Mouse (Mus musculus) inflammation-experienced regulatory T-cells, adult 6 months (primary cell): ENCODE measurements around the gene Gm2030. TPM values are rescaled to one million over a fixed set of nuclear protein-coding genes. Genes with fewer than 3 reads are reported as not detected.
"Not testable (repeated sequence)": the region's sequence is repeated elsewhere in the genome, so short reads cannot be mapped to it uniquely, and the experiment has no call there.

Source experiments
- ATAC-seq: one replicate; pipeline ENCODE4 v1.8.0; 2017
- polyA plus RNA-seq, 3 experiments: library from polyadenylated mRNA; unstranded; fragments of 100-300 nt; shearing (Covaris generic); gene quantifications; one replicate each; pipeline ENCODE4 v1.2.1; 2017

Gene Gm2030
- polyA plus RNA-seq: not detected

- ATAC-seq: not testable (repeated sequence)
These were observed at the start of gene Gm2030 for GRCm38 (mm10) chrX:26309944-26310343. TSS of gene Gm2030 (minus strand) at chrX:26310044.

Other genes starting within 250 kb of the Gm2030 start
- not detected for gene Gm2012, start 78.7 kb downstream of the Gm2030 start, polyA plus RNA-seq
- not detected for gene Slx, start 235.5 kb upstream of the Gm2030 start, polyA plus RNA-seq